Mouse (Mus musculus): ENCODE measurements around the gene Krtap10-10. TPM values are rescaled to one million over a fixed set of nuclear protein-coding genes. Genes with fewer than 3 reads are reported as not detected.

Gene Krtap10-10
- polyA plus RNA-seq, 1 experiment from 2014 or later, result not detected

- WGBS, result 0% methylated on average over 1 of the region's 1 CpGs
- ATAC-seq (ENCODE audit: insufficient number of reproducible peaks, insufficient read depth, low FRiP score, low read depth), result no peak
Observed at GRCm38 (mm10) chr10:77867546-77867945, 31.8 kb downstream of the Krtap10-10 start.

GRCm38 (mm10) chr10:77869651-77870050 lies 33.9 kb downstream of the Krtap10-10 start:
- H3K9me3 ChIP-seq (ENCODE audit: control insufficient read depth, low read length), result no peaks in the 10 kb centered on the region
- no peak overlapping the region for H3K27ac ChIP-seq (replicated peaks in 1 of 2; ENCODE audit: control insufficient read depth in 1 of 2, insufficient read depth in 1 of 2, low read depth in 2 of 2, low read length in 2 of 2)
- no peak overlapping the region for H3K4me3 ChIP-seq (ENCODE audit: control insufficient read depth in 1 of 2, insufficient read depth in 1 of 2, low read depth in 1 of 2, low read length in 2 of 2)
- H3K9ac ChIP-seq (ENCODE audit: low read length), result no peak overlapping the region
- H3K36me3 ChIP-seq (ENCODE audit: control insufficient read depth, insufficient read depth, low read length), result no peaks in the 10 kb centered on the region
- no peak overlapping the region for H3K4me2 ChIP-seq (ENCODE audit: low read length)
- no peaks in the 10 kb centered on the region for H3K27me3 ChIP-seq (ENCODE audit: control insufficient read depth, insufficient read depth, low read length)
- WGBS, result 78% methylated on average over 7 of the region's 7 CpGs
- no peaks in the 10 kb centered on the region; a peak in 1 of 4 replicates for H3K4me1 ChIP-seq (ENCODE audit: control insufficient read depth in 2 of 2, insufficient read depth in 2 of 2, low read length in 2 of 2)
- ATAC-seq (ENCODE audit: insufficient number of reproducible peaks, insufficient read depth, low FRiP score, low read depth), result no peak

More at GRCm38 (mm10) chr10:77867546-77867945, 31.8 kb downstream of the Krtap10-10 start:
- Histone ChIP-seq H3K4me2 (ENCODE audit: low read length) (no peak overlapping the region), H3K9me3 (ENCODE audit: control insufficient read depth, low read length) (no peaks in the 10 kb centered on the region), H3K36me3 (ENCODE audit: control insufficient read depth, insufficient read depth, low read length) (no peaks in the 10 kb centered on the region), H3K4me3 (ENCODE audit: control insufficient read depth in 1 of 2, insufficient read depth in 1 of 2, low read depth in 1 of 2, low read length in 2 of 2) (no peak overlapping the region), H3K27me3 (ENCODE audit: control insufficient read depth, insufficient read depth, low read length) (no peaks in the 10 kb centered on the region), H3K27ac (replicated peaks in 1 of 2; ENCODE audit: control insufficient read depth in 1 of 2, insufficient read depth in 1 of 2, low read depth in 2 of 2, low read length in 2 of 2) (no peak overlapping the region), H3K9ac (ENCODE audit: low read length) (no peak overlapping the region), H3K4me1 (ENCODE audit: control insufficient read depth in 2 of 2, insufficient read depth in 2 of 2, low read length in 2 of 2) (no peaks in the 10 kb centered on the region; a peak in 1 of 4 replicates)

- Histone ChIP-seq H3K36me3 (ENCODE audit: control insufficient read depth, insufficient read depth, low read length) (no peaks in the 10 kb centered on the region), H3K9me3 (ENCODE audit: control insufficient read depth, low read length) (no peaks in the 10 kb centered on the region), H3K4me2 (ENCODE audit: low read length) (no peak overlapping the region), H3K9ac (ENCODE audit: low read length) (no peak overlapping the region), H3K27ac (replicated peaks in 1 of 2; ENCODE audit: control insufficient read depth in 1 of 2, insufficient read depth in 1 of 2, low read depth in 2 of 2, low read length in 2 of 2) (no peak overlapping the region), H3K4me1 (ENCODE audit: control insufficient read depth in 2 of 2, insufficient read depth in 2 of 2, low read length in 2 of 2) (no peaks in the 10 kb centered on the region), H3K27me3 (ENCODE audit: control insufficient read depth, insufficient read depth, low read length) (no peaks in the 10 kb centered on the region), H3K4me3 (ENCODE audit: control insufficient read depth in 1 of 2, insufficient read depth in 1 of 2, low read depth in 1 of 2, low read length in 2 of 2) (no peak overlapping the region)
- WGBS, result 61% methylated on average over 6 of the region's 6 CpGs
- no peak for ATAC-seq (ENCODE audit: insufficient number of reproducible peaks, insufficient read depth, low FRiP score, low read depth)
Observed at GRCm38 (mm10) chr10:77878985-77879384, 43.2 kb downstream of the Krtap10-10 start.

- H3K4me3 ChIP-seq (ENCODE audit: control insufficient read depth in 1 of 2, insufficient read depth in 1 of 2, low read depth in 1 of 2, low read length in 2 of 2), result no peak overlapping the region
- H3K9ac ChIP-seq (ENCODE audit: low read length), result no peak overlapping the region
- no peak for ATAC-seq (ENCODE audit: insufficient number of reproducible peaks, insufficient read depth, low FRiP score, low read depth)
- no peak overlapping the region for H3K4me2 ChIP-seq (ENCODE audit: low read length)
- H3K27me3 ChIP-seq (ENCODE audit: control insufficient read depth, insufficient read depth, low read length), result no peaks in the 10 kb centered on the region
- no peaks in the 10 kb centered on the region for H3K36me3 ChIP-seq (ENCODE audit: control insufficient read depth, insufficient read depth, low read length)
- H3K9me3 ChIP-seq (ENCODE audit: control insufficient read depth, low read length), result no peaks in the 10 kb centered on the region
- no peak overlapping the region for H3K27ac ChIP-seq (replicated peaks in 1 of 2; ENCODE audit: control insufficient read depth in 1 of 2, insufficient read depth in 1 of 2, low read depth in 2 of 2, low read length in 2 of 2)
- H3K4me1 ChIP-seq (ENCODE audit: control insufficient read depth in 2 of 2, insufficient read depth in 2 of 2, low read length in 2 of 2), result no peaks in the 10 kb centered on the region
- 53% methylated on average over 3 of the region's 3 CpGs for WGBS
Observed at GRCm38 (mm10) chr10:77880305-77880704, 44.6 kb downstream of the Krtap10-10 start.

GRCm38 (mm10) chr10:77882553-77882952 lies 46.8 kb downstream of the Krtap10-10 start:
- no peak for ATAC-seq (ENCODE audit: insufficient number of reproducible peaks, insufficient read depth, low FRiP score, low read depth)
- Histone ChIP-seq H3K27me3 (ENCODE audit: control insufficient read depth, insufficient read depth, low read length) (no peaks in the 10 kb centered on the region), H3K27ac (replicated peaks in 1 of 2; ENCODE audit: control insufficient read depth in 1 of 2, insufficient read depth in 1 of 2, low read depth in 2 of 2, low read length in 2 of 2) (no peak overlapping the region), H3K4me3 (ENCODE audit: control insufficient read depth in 1 of 2, insufficient read depth in 1 of 2, low read depth in 1 of 2, low read length in 2 of 2) (no peak overlapping the region), H3K9ac (ENCODE audit: low read length) (no peak overlapping the region), H3K9me3 (ENCODE audit: control insufficient read depth, low read length) (no peaks in the 10 kb centered on the region), H3K4me2 (ENCODE audit: low read length) (no peak overlapping the region), H3K36me3 (ENCODE audit: control insufficient read depth, insufficient read depth, low read length) (no peaks in the 10 kb centered on the region), H3K4me1 (ENCODE audit: control insufficient read depth in 2 of 2, insufficient read depth in 2 of 2, low read length in 2 of 2) (no peaks in the 10 kb centered on the region)
- 78% methylated on average over 5 of the region's 5 CpGs for WGBS

GRCm38 (mm10) chr10:77886007-77886747 lies 50.4 kb downstream of the Krtap10-10 start:
- no peaks in the 10 kb centered on the region for H3K9me3 ChIP-seq (ENCODE audit: control insufficient read depth, low read length)
- no peak for ATAC-seq (ENCODE audit: insufficient number of reproducible peaks, insufficient read depth, low FRiP score, low read depth)
- no peaks in the 10 kb centered on the region for H3K4me1 ChIP-seq (ENCODE audit: control insufficient read depth in 2 of 2, insufficient read depth in 2 of 2, low read length in 2 of 2)
- H3K9ac ChIP-seq (ENCODE audit: low read length), result no peak overlapping the region
- no peak overlapping the region for H3K4me2 ChIP-seq (ENCODE audit: low read length)
- H3K27ac ChIP-seq (replicated peaks in 1 of 2; ENCODE audit: control insufficient read depth in 1 of 2, insufficient read depth in 1 of 2, low read depth in 2 of 2, low read length in 2 of 2), result no peak overlapping the region
- no peaks in the 10 kb centered on the region for H3K36me3 ChIP-seq (ENCODE audit: control insufficient read depth, insufficient read depth, low read length)
- 43% methylated on average over 12 of the region's 12 CpGs for WGBS
- H3K4me3 ChIP-seq (ENCODE audit: control insufficient read depth in 1 of 2, insufficient read depth in 1 of 2, low read depth in 1 of 2, low read length in 2 of 2), result no peak overlapping the region
- H3K27me3 ChIP-seq (ENCODE audit: control insufficient read depth, insufficient read depth, low read length), result no peaks in the 10 kb centered on the region

Other genes starting within 250 kb of the Krtap10-10 start
- 144 and 156 TPM in 2 replicates for gene Sumo3, start 229.8 kb upstream of the Krtap10-10 start, polyA plus RNA-seq (2014; fragmentation: Nextera tagmentation; extraction: Ambion mirVana)
- gene Gm49325, start 229.8 kb upstream of the Krtap10-10 start, polyA plus RNA-seq (2014; fragmentation: Nextera tagmentation; extraction: Ambion mirVana), result 2.9 TPM in 1 of 2 replicates, not detected in the other
- gene Ube2g2, start 213.7 kb upstream of the Krtap10-10 start, polyA plus RNA-seq (2014; fragmentation: Nextera tagmentation; extraction: Ambion mirVana), result 50.4 and 53.0 TPM in 2 replicates
- gene Tspear, start 149.4 kb upstream of the Krtap10-10 start, polyA plus RNA-seq (2014; fragmentation: Nextera tagmentation; extraction: Ambion mirVana), result 0.09 TPM in 1 of 2 replicates, not detected in the other
- not detected in 2 replicates for gene Gm19402, start 145.2 kb upstream of the Krtap10-10 start, polyA plus RNA-seq (2014; fragmentation: Nextera tagmentation; extraction: Ambion mirVana)
- gene Gm9508, start 138.7 kb upstream of the Krtap10-10 start, polyA plus RNA-seq (2014; fragmentation: Nextera tagmentation; extraction: Ambion mirVana), result not detected in 2 replicates
- not detected in 2 replicates for gene Gm10272, start 129.3 kb upstream of the Krtap10-10 start, polyA plus RNA-seq (2014; fragmentation: Nextera tagmentation; extraction: Ambion mirVana)
- gene Gm10024, start 124.5 kb upstream of the Krtap10-10 start, polyA plus RNA-seq (2014; fragmentation: Nextera tagmentation; extraction: Ambion mirVana), result not detected in 2 replicates
- gene Gm10142, start 120.1 kb upstream of the Krtap10-10 start, polyA plus RNA-seq (2014; fragmentation: Nextera tagmentation; extraction: Ambion mirVana), result not detected in 2 replicates
- not detected in 2 replicates for gene Krtap12-1, start 115.3 kb upstream of the Krtap10-10 start, polyA plus RNA-seq (2014; fragmentation: Nextera tagmentation; extraction: Ambion mirVana)
- gene Gm10100, start 109.5 kb upstream of the Krtap10-10 start, polyA plus RNA-seq (2014; fragmentation: Nextera tagmentation; extraction: Ambion mirVana), result not detected in 2 replicates
- not detected in 2 replicates for gene Gm18596, start 93.3 kb upstream of the Krtap10-10 start, polyA plus RNA-seq (2014; fragmentation: Nextera tagmentation; extraction: Ambion mirVana)
- gene Gm9736, start 84.6 kb upstream of the Krtap10-10 start, polyA plus RNA-seq (2014; fragmentation: Nextera tagmentation; extraction: Ambion mirVana), result not detected in 2 replicates
- gene Gm3233, start 76.3 kb upstream of the Krtap10-10 start, polyA plus RNA-seq (2014; fragmentation: Nextera tagmentation; extraction: Ambion mirVana), result not detected in 2 replicates
- not detected in 2 replicates for gene Gm3238, start 64.6 kb upstream of the Krtap10-10 start, polyA plus RNA-seq (2014; fragmentation: Nextera tagmentation; extraction: Ambion mirVana)
- not detected in 2 replicates for gene Gm7138, start 59.0 kb upstream of the Krtap10-10 start, polyA plus RNA-seq (2014; fragmentation: Nextera tagmentation; extraction: Ambion mirVana)
- not detected in 2 replicates for gene Gm3250, start 53.4 kb upstream of the Krtap10-10 start, polyA plus RNA-seq (2014; fragmentation: Nextera tagmentation; extraction: Ambion mirVana)
- gene Gm7137, start 47.7 kb upstream of the Krtap10-10 start, polyA plus RNA-seq (2014; fragmentation: Nextera tagmentation; extraction: Ambion mirVana), result not detected in 2 replicates
- gene Gm9639, start 40.9 kb upstream of the Krtap10-10 start, polyA plus RNA-seq (2014; fragmentation: Nextera tagmentation; extraction: Ambion mirVana), result not detected in 2 replicates
- not detected in 2 replicates for gene Gm19668, start 36.8 kb upstream of the Krtap10-10 start, polyA plus RNA-seq (2014; fragmentation: Nextera tagmentation; extraction: Ambion mirVana)
- not detected in 2 replicates for gene Gm9507, start 24.1 kb upstream of the Krtap10-10 start, polyA plus RNA-seq (2014; fragmentation: Nextera tagmentation; extraction: Ambion mirVana)
- gene Gm2696, start 21.3 kb upstream of the Krtap10-10 start, polyA plus RNA-seq (2014; fragmentation: Nextera tagmentation; extraction: Ambion mirVana), result not detected in 2 replicates
- gene Krtap10-4, start 8.9 kb upstream of the Krtap10-10 start, polyA plus RNA-seq (2014; fragmentation: Nextera tagmentation; extraction: Ambion mirVana), result not detected in 2 replicates
- gene Gm36176, start 10.9 kb downstream of the Krtap10-10 start, polyA plus RNA-seq (2014; fragmentation: Nextera tagmentation; extraction: Ambion mirVana), result not detected in 2 replicates
- gene Gm10318, start 16.9 kb downstream of the Krtap10-10 start, polyA plus RNA-seq (2014; fragmentation: Nextera tagmentation; extraction: Ambion mirVana), result not detected in 2 replicates
- not detected in 2 replicates for gene Gm3285, start 26.0 kb downstream of the Krtap10-10 start, polyA plus RNA-seq (2014; fragmentation: Nextera tagmentation; extraction: Ambion mirVana)
- 1.2 and 1.3 TPM in 2 replicates for gene Lrrc3, start 66.6 kb downstream of the Krtap10-10 start, polyA plus RNA-seq (2014; fragmentation: Nextera tagmentation; extraction: Ambion mirVana)
- gene Trpm2, start 134.6 kb downstream of the Krtap10-10 start, polyA plus RNA-seq (2014; fragmentation: Nextera tagmentation; extraction: Ambion mirVana), result 0.07 and 0.51 TPM in 2 replicates
- gene 1810043G02Rik, start 142.6 kb downstream of the Krtap10-10 start, polyA plus RNA-seq (2014; fragmentation: Nextera tagmentation; extraction: Ambion mirVana), result 18.6 and 21.1 TPM in 2 replicates
- 168 and 170 TPM in 2 replicates for gene Pfkl, start 174.1 kb downstream of the Krtap10-10 start, polyA plus RNA-seq (2014; fragmentation: Nextera tagmentation; extraction: Ambion mirVana)
- not detected in 2 replicates for gene Dnmt3l, start 206.0 kb downstream of the Krtap10-10 start, polyA plus RNA-seq (2014; fragmentation: Nextera tagmentation; extraction: Ambion mirVana)
- 0.16 TPM in 1 of 2 replicates, not detected in the other for gene Aire, start 207.7 kb downstream of the Krtap10-10 start, polyA plus RNA-seq (2014; fragmentation: Nextera tagmentation; extraction: Ambion mirVana)
- gene Icosl, start 233.4 kb downstream of the Krtap10-10 start, polyA plus RNA-seq (2014; fragmentation: Nextera tagmentation; extraction: Ambion mirVana), result 1.5 and 2.0 TPM in 2 replicates